Mouse (Mus musculus) heart, embryonic 11.5 days (tissue): Measurements from ENCODE around the gene Eif4ebp2. TPM values are rescaled to one million over a fixed set of nuclear protein-coding genes. Genes with fewer than 3 reads are reported as not detected.

ENCODE experiments used
- ATAC-seq: fragments of 200-750 bp; cut with Nextera tagmentation; replicated peaks from 2 replicates; pipeline ENCODE4 v1.8.0; 2017; ENCODE audit warnings: moderate library complexity; ENCODE audit not compliant: insufficient number of reproducible peaks, low FRiP score, low TSS enrichment
- H3K27ac ChIP-seq: fragments of 300-500 bp; sonication (generic); 2 replicates; pipeline ENCODE4 v1.5.1; 2014; ENCODE audit warnings: mild to moderate bottlenecking, low read depth, low read length
- H3K27me3 ChIP-seq: fragments of 300-500 bp; sonication (generic); 2 replicates; pipeline ENCODE4 v1.6.1; 2014; ENCODE audit warnings: mild to moderate bottlenecking, low read length, mixed read lengths; ENCODE audit not compliant: control insufficient read depth, insufficient read depth
- H3K36me3 ChIP-seq: fragments of 300-500 bp; sonication (generic); 2 replicates; pipeline ENCODE4 v1.6.1; 2014; ENCODE audit warnings: mild to moderate bottlenecking, low read length, moderate library complexity, mixed read lengths; ENCODE audit not compliant: control insufficient read depth, insufficient read depth
- H3K4me1 ChIP-seq: fragments of 300-500 bp; sonication (generic); 2 replicates; pipeline ENCODE4 v1.6.1; 2014; ENCODE audit warnings: low read length; ENCODE audit not compliant: control insufficient read depth, insufficient read depth
- H3K4me2 ChIP-seq: fragments of 300-500 bp; sonication (generic); 2 replicates; pipeline ENCODE4 v1.6.1; 2014; ENCODE audit warnings: mild to moderate bottlenecking, moderate library complexity
- H3K4me3 ChIP-seq: fragments of 300-500 bp; sonication (generic); 2 replicates; pipeline ENCODE4 v1.5.1; 2014; ENCODE audit warnings: low read depth, low read length
- H3K9ac ChIP-seq: fragments of 300-500 bp; sonication (generic); 2 replicates; pipeline ENCODE4 v1.6.1; 2014; ENCODE audit warnings: mild to moderate bottlenecking, low read depth, low read length, moderate library complexity
- H3K9me3 ChIP-seq: fragments of 300-500 bp; sonication (generic); replicated peaks from 2 replicates; pipeline ENCODE4 v1.6.1; 2016; ENCODE audit warnings: low read length; ENCODE audit not compliant: control insufficient read depth
- WGBS: fragments of 180-500 bp; shearing (Covaris S2); extraction: QIAGEN DNeasy Blood & Tissue Kit; methylation state at CpG from one replicate; pipeline ENCODE4 v1.1.7; 2014; ENCODE audit not compliant: insufficient replicate concordance; 5-methylcytosine and 5-hydroxymethylcytosine counted together
- polyA plus RNA-seq: library from polyadenylated mRNA; unstranded; fragments of >200 nt; fragmentation: Nextera tagmentation; extraction: Ambion mirVana; gene quantifications from 2 replicates; pipeline ENCODE4 v1.2.1, GENCODE M21; 2014

Gene Eif4ebp2
- polyA plus RNA-seq, 1 experiment from 2014 or later = 28.6 TPM

GRCm38 (mm10) chr10:61486551-61487339 lies 34.3 kb upstream of the Eif4ebp2 start:
- Histone ChIP-seq H3K36me3 (no peaks in the 10 kb centered on the region), H3K27ac (no peak overlapping the region), H3K27me3 (no peaks in the 10 kb centered on the region), H3K9ac (no peak overlapping the region), H3K4me2 (no peak overlapping the region), H3K9me3 (no peaks in the 10 kb centered on the region), H3K4me3 (no peak overlapping the region), H3K4me1 (no peaks in the 10 kb centered on the region)
- no peak for ATAC-seq
- WGBS = 76% methylated on average over 8 of the region's 8 CpGs

DNA sequence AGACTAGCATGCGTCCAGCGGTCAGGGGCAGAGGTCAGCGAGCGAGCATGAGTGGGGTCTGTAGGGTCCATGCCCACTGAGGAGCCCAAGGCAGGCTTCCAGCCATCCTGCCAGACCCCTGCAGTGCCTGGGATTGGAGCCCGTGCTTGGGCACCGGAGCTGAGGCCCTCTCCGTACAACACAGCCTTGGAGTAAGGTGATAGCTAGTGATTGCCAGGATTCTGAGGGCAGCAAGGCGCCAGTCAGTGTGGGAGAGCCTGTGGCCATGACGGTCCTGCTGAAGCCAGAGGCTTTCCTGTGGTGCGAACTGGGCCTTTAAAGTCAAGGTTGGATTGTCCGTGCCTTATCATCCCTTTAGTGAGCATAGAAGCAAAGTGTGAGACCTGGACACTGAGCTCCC lies 32.3 kb upstream of the Eif4ebp2 start:
- Histone ChIP-seq H3K4me3 (no peak overlapping the region), H3K27me3 (no peaks in the 10 kb centered on the region), H3K36me3 (no peaks in the 10 kb centered on the region), H3K9me3 (no peaks in the 10 kb centered on the region), H3K4me1 (no peaks in the 10 kb centered on the region), H3K9ac (no peak overlapping the region), H3K4me2 (no peak overlapping the region), H3K27ac (no peak overlapping the region)
- 57% methylated on average over 11 of the region's 11 CpGs for WGBS
- ATAC-seq = no peak

DNA sequence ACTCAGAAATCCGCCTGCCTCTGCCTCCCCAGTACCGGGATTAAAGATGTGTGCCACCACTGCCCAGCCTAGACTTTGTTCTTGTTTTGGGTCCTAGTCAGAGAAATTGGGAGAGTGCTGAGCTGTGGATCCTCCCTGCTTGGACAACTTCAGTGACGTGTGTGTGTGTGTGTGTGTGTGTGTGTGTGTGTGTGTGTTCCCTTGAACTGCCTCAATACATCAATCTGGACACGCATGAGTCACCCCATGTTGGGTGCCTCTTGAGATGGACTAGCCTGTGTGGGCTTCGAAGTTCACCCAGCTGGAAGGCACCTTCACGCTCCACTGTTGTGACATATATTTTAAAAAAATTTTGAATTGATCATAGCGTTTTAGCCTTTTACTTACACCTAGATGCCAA lies 30.3 kb upstream of the Eif4ebp2 start:
- H3K9ac ChIP-seq = no peak overlapping the region
- no peaks in the 10 kb centered on the region for H3K27me3 ChIP-seq
- no peak overlapping the region for H3K27ac ChIP-seq
- H3K4me2 ChIP-seq = no peak overlapping the region
- H3K9me3 ChIP-seq = no peaks in the 10 kb centered on the region
- no peak overlapping the region for H3K4me3 ChIP-seq
- no peaks in the 10 kb centered on the region for H3K4me1 ChIP-seq
- no peaks in the 10 kb centered on the region for H3K36me3 ChIP-seq
- 92% methylated on average over 7 of the region's 7 CpGs for WGBS
- no peak for ATAC-seq

DNA sequence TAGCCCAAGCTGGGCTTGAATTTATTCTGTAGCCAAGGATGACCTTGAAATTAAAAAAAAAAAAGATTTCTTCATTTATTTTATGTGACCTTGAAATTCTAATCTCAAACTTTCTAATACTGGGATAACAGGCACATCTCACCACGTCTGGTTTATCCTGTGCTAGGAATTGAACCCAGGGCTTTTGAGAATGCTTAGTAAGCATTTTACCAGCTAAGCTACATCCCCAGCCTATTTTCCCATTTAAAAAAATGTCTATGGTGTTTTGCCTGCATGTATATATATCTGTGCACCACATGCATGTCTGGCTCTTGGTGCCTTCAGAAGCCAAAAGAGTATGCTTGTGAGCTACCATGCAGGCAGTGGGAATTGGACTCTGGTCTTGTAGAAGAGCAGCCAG lies 28.0 kb upstream of the Eif4ebp2 start:
- WGBS = 62% methylated on average over 1 of the region's 1 CpGs
- no peaks in the 10 kb centered on the region for H3K9me3 ChIP-seq
- H3K4me1 ChIP-seq = peaks cover 5% of the 10 kb centered on the region; the same call in 1 of the 2 replicates
- no peak overlapping the region for H3K9ac ChIP-seq
- no peak overlapping the region for H3K27ac ChIP-seq
- H3K27me3 ChIP-seq = no peaks in the 10 kb centered on the region
- no peak for ATAC-seq
- H3K4me3 ChIP-seq = no peak overlapping the region
- H3K36me3 ChIP-seq = no peaks in the 10 kb centered on the region
- H3K4me2 ChIP-seq = no peak overlapping the region

GRCm38 (mm10) chr10:61479927-61480326 lies 27.5 kb upstream of the Eif4ebp2 start:
- Histone ChIP-seq H3K4me3 (no peak overlapping the region), H3K9me3 (no peaks in the 10 kb centered on the region), H3K27me3 (no peaks in the 10 kb centered on the region), H3K4me1 (peaks cover 8% of the 10 kb centered on the region; the same call in 1 of the 2 replicates), H3K27ac (no peak overlapping the region), H3K9ac (no peak overlapping the region), H3K36me3 (no peaks in the 10 kb centered on the region), H3K4me2 (no peak overlapping the region)
- no peak for ATAC-seq
- 87% methylated on average over 4 of the region's 4 CpGs for WGBS

- no peak overlapping the region for H3K9ac ChIP-seq
- 87% methylated on average over 10 of the region's 10 CpGs for WGBS
- H3K4me2 ChIP-seq = no peak overlapping the region
- H3K4me1 ChIP-seq = peaks cover 11% of the 10 kb centered on the region; the same call in 1 of the 2 replicates
- no peaks in the 10 kb centered on the region for H3K27me3 ChIP-seq
- no peak overlapping the region for H3K4me3 ChIP-seq
- no peak for ATAC-seq
- no peaks in the 10 kb centered on the region for H3K9me3 ChIP-seq
- no peaks in the 10 kb centered on the region for H3K36me3 ChIP-seq
- H3K27ac ChIP-seq = no peak overlapping the region
Measured at GRCm38 (mm10) chr10:61479461-61479860, 27.0 kb upstream of the Eif4ebp2 start.

- H3K9ac ChIP-seq = peak overlapping the region; percentile 85
- H3K4me2 ChIP-seq = peak overlapping the region; percentile 98
- no peaks in the 10 kb centered on the region for H3K9me3 ChIP-seq
- no peaks in the 10 kb centered on the region for H3K27me3 ChIP-seq
- no peak for ATAC-seq
- no peaks in the 10 kb centered on the region for H3K36me3 ChIP-seq
- peak overlapping the region; percentile 91 for H3K27ac ChIP-seq
- H3K4me3 ChIP-seq = peak overlapping the region; percentile 76
- peaks cover 13% of the 10 kb centered on the region; the same call in 1 of the 2 replicates for H3K4me1 ChIP-seq
- WGBS = 2% methylated on average over 15 of the region's 15 CpGs
Measured at GRCm38 (mm10) chr10:61476440-61477165, 24.1 kb upstream of the Eif4ebp2 start.

DNA sequence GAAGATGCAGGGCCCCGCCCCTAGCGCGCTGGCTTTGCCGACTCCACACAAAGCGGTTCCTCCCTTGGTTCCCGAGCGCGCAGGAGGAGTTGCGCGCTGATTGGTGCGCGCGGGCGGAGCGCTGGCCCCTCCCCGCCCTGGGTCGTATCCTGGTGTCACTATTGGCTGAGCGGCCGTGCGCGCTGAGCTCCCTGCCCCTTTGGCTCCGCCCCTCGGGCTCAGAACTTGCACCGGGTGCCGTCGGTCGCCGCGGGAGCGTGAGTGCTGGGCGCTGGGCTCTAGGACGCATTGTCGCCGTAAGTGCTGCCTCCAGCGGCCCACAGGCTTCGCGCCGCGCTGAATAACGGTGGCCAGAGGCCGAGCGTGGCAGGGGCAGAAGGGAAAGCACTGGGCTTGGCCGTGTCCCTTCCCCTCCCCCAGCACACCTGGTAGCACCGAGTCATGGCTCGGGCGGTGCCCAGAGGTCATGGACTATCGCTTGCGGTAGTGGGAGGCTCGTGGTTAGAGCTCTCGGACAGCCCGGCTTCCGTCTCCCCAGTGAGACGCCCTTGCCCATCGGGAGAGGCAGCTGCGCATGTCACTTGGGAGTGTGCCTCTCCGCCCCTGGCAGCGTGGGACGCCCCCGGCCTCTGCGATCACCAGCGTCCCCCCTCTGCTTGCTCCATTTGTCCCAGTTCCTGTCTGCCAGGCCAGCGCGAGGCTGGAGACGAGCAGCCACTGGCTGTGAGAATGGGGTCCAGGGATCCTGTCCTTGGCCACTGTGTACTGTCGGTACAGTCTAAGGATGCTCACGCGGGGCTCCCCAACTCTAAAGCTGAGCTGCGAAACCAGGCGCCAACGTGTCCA lies 23.4 kb upstream of the Eif4ebp2 start, which contains the start of gene Lrrc20:
TSS of gene Lrrc20 (plus strand) at position 208 of the 846 bp plus-strand sequence.
- peak within 1 kb of the TSS; percentile 91 for H3K27ac ChIP-seq
- peak; percentile 97 for ATAC-seq
- H3K36me3 ChIP-seq = no peaks in the 10 kb centered on the region
- no peaks in the 10 kb centered on the region for H3K9me3 ChIP-seq
- WGBS = under 1% methylated on average over 70 of the region's 70 CpGs
- H3K4me1 ChIP-seq = peaks cover 13% of the 10 kb centered on the region; the same call in 1 of the 2 replicates
- H3K4me3 ChIP-seq = peak within 1 kb of the TSS; percentile 76
- peak within 1 kb of the TSS; percentile 85 for H3K9ac ChIP-seq
- no peaks in the 10 kb centered on the region for H3K27me3 ChIP-seq
- peak within 1 kb of the TSS; percentile 98 for H3K4me2 ChIP-seq
